In genomic region chr4:124983893-124984526, GRCm38 (mm10) we compare ENCODE assay signal across 11 mouse cellular contexts. TPM values are rescaled to one million over a fixed set of nuclear protein-coding genes. Genes with fewer than 3 reads are reported as not detected.
A peak's percentile ranks its signal among the peaks of the same experiment; 100 is the strongest.
DNase-seq lines count a peak whose midpoint lies in the region; ATAC-seq and TF ChIP-seq lines count a peak whose summit lies in the region.
"Had no signal": no experiment of that assay in that cellular context is flagged by ENCODE, and none has a peak within 500 bp of the region (broad histone marks: within the 10 kb centered on the region; RNA-seq: fewer than 3 reads in every experiment).

No protein-coding gene starts in this region.

- 20% methylated on average over 9 of the region's 9 CpGs for WGBS in forebrain, postnatal 0 days
- WGBS in forebrain, embryonic 15.5 days, result 16% methylated on average over 9 of the region's 9 CpGs
- WGBS in midbrain, postnatal 0 days, result 11% methylated on average over 9 of the region's 9 CpGs
- WGBS in midbrain, embryonic 15.5 days, result 16% methylated on average over 9 of the region's 9 CpGs
- 13% methylated on average over 9 of the region's 9 CpGs for WGBS in kidney, embryonic 16.5 days

- H3K36me3 ChIP-seq in forebrain, postnatal 0 days (ENCODE audit: insufficient read depth), result no peaks in the 10 kb centered on the region
- no peaks in the 10 kb centered on the region for H3K36me3 ChIP-seq in forebrain, embryonic 15.5 days
- H3K36me3 ChIP-seq in midbrain, postnatal 0 days (ENCODE audit: insufficient read depth, low read length), result no peaks in the 10 kb centered on the region
- H3K36me3 ChIP-seq in midbrain, embryonic 15.5 days (replicated peaks), result no peaks in the 10 kb centered on the region
- H3K36me3 ChIP-seq in kidney, embryonic 16.5 days (ENCODE audit: insufficient read depth, low read length), result no peaks in the 10 kb centered on the region
- H3K36me3 ChIP-seq: embryonic facial prominence, embryonic 15.5 days; heart, embryonic 13.5 days; midbrain, embryonic 12.5 days had no signal

- H3K9me3 ChIP-seq in forebrain, postnatal 0 days (ENCODE audit: low read length), result no peaks in the 10 kb centered on the region
- no peaks in the 10 kb centered on the region for H3K9me3 ChIP-seq in forebrain, embryonic 15.5 days
- H3K9me3 ChIP-seq in midbrain, postnatal 0 days (ENCODE audit: low read length), result no peaks in the 10 kb centered on the region
- no peaks in the 10 kb centered on the region for H3K9me3 ChIP-seq in midbrain, embryonic 15.5 days
- H3K9me3 ChIP-seq in kidney, embryonic 16.5 days (ENCODE audit: low read length), result no peaks in the 10 kb centered on the region
- H3K9me3 ChIP-seq: embryonic facial prominence, embryonic 15.5 days; heart, embryonic 13.5 days; midbrain, embryonic 12.5 days had no signal

- H3K27ac ChIP-seq in forebrain, postnatal 0 days (ENCODE audit: low read depth, low read length), result no peak overlapping the region
- H3K27ac ChIP-seq in forebrain, embryonic 15.5 days (replicated peaks), result no peak overlapping the region
- no peak overlapping the region for H3K27ac ChIP-seq in midbrain, postnatal 0 days (ENCODE audit: low read depth, low read length)
- no peak overlapping the region for H3K27ac ChIP-seq in midbrain, embryonic 15.5 days
- H3K27ac ChIP-seq in kidney, embryonic 16.5 days (ENCODE audit: low read length), result no peak overlapping the region
- H3K27ac ChIP-seq: embryonic facial prominence, embryonic 15.5 days; heart, embryonic 13.5 days; midbrain, embryonic 12.5 days had no signal

- no peak overlapping the region for H3K9ac ChIP-seq in forebrain, postnatal 0 days
- no peak overlapping the region for H3K9ac ChIP-seq in forebrain, embryonic 15.5 days (replicated peaks)
- H3K9ac ChIP-seq in midbrain, postnatal 0 days (replicated peaks; ENCODE audit: low read length, poor library complexity, severe bottlenecking), result no peak overlapping the region
- no peak overlapping the region for H3K9ac ChIP-seq in midbrain, embryonic 15.5 days
- H3K9ac ChIP-seq in kidney, embryonic 16.5 days (replicated peaks; ENCODE audit: low read length), result no peak overlapping the region
- H3K9ac ChIP-seq: embryonic facial prominence, embryonic 15.5 days; heart, embryonic 13.5 days; midbrain, embryonic 12.5 days had no signal

- peak; percentile 68 for ATAC-seq in forebrain, postnatal 0 days
- no peak for ATAC-seq in forebrain, embryonic 15.5 days (replicated peaks)
- ATAC-seq in midbrain, postnatal 0 days (ENCODE audit: low FRiP score), result peak; percentile 33; the same call in 1 of the 2 replicates
- no peak for ATAC-seq in midbrain, embryonic 15.5 days (replicated peaks)
- peak; percentile 73 for ATAC-seq in common myeloid progenitor, adult 5-6 weeks (replicated peaks; ENCODE audit: low read depth, poor library complexity, severe bottlenecking)
- ATAC-seq in kidney, embryonic 16.5 days (ENCODE audit: low FRiP score, low TSS enrichment), result no peak

- no peak overlapping the region for H3K4me3 ChIP-seq in forebrain, postnatal 0 days (ENCODE audit: low read depth, low read length)
- H3K4me3 ChIP-seq in forebrain, embryonic 15.5 days, result no peak overlapping the region
- no peak overlapping the region for H3K4me3 ChIP-seq in midbrain, postnatal 0 days (ENCODE audit: low read depth, low read length)
- H3K4me3 ChIP-seq in midbrain, embryonic 15.5 days, result no peak overlapping the region
- H3K4me3 ChIP-seq in kidney, embryonic 16.5 days (ENCODE audit: low read length), result no peak overlapping the region
- H3K4me3 ChIP-seq: embryonic facial prominence, embryonic 15.5 days; heart, embryonic 13.5 days; midbrain, embryonic 12.5 days had no signal

- H3K4me1 ChIP-seq in forebrain, postnatal 0 days (ENCODE audit: insufficient read depth), result no peaks in the 10 kb centered on the region; the same call in 1 of the 2 replicates
- H3K4me1 ChIP-seq in forebrain, embryonic 15.5 days, result peaks cover 17% of the 10 kb centered on the region
- H3K4me1 ChIP-seq in midbrain, postnatal 0 days (ENCODE audit: insufficient read depth, low read length), result no peaks in the 10 kb centered on the region
- peaks cover 34% of the 10 kb centered on the region for H3K4me1 ChIP-seq in midbrain, embryonic 15.5 days
- H3K4me1 ChIP-seq in kidney, embryonic 16.5 days (ENCODE audit: insufficient read depth, low read length), result peaks cover 34% of the 10 kb centered on the region

- H3K27me3 ChIP-seq in forebrain, postnatal 0 days (ENCODE audit: insufficient read depth, low read length), result peaks cover 55% of the 10 kb centered on the region
- peaks cover 51% of the 10 kb centered on the region for H3K27me3 ChIP-seq in forebrain, embryonic 15.5 days
- H3K27me3 ChIP-seq in midbrain, postnatal 0 days (ENCODE audit: insufficient read depth, low read length), result peaks cover 47% of the 10 kb centered on the region
- H3K27me3 ChIP-seq in midbrain, embryonic 15.5 days (replicated peaks), result peaks cover 60% of the 10 kb centered on the region
- peaks cover 68% of the 10 kb centered on the region for H3K27me3 ChIP-seq in kidney, embryonic 16.5 days (ENCODE audit: insufficient read depth, low read length)

- TF ChIP-seq CTCF in forebrain, postnatal 0 days (IDR thresholded peaks at IDR 0.05; ENCODE audit: low read depth), result peak; percentile 35; the same call in 1 of the 2 replicates
- peak; percentile 49 for TF ChIP-seq CTCF in midbrain, postnatal 0 days (IDR thresholded peaks at IDR 0.05)

- no peak overlapping the region for H3K4me2 ChIP-seq in forebrain, postnatal 0 days (ENCODE audit: low read depth)
- H3K4me2 ChIP-seq in forebrain, embryonic 15.5 days (replicated peaks), result no peak overlapping the region
- H3K4me2 ChIP-seq in midbrain, postnatal 0 days (ENCODE audit: low read depth, low read length, poor library complexity, severe bottlenecking), result no peak overlapping the region
- no peak overlapping the region for H3K4me2 ChIP-seq in midbrain, embryonic 15.5 days
- H3K4me2 ChIP-seq in kidney, embryonic 16.5 days (replicated peaks; ENCODE audit: low read depth, low read length), result no peak overlapping the region
- H3K4me2 ChIP-seq: embryonic facial prominence, embryonic 15.5 days; heart, embryonic 13.5 days; midbrain, embryonic 12.5 days had no signal

- no peak for DNase-seq in forebrain, postnatal 0 days
- DNase-seq in midbrain, postnatal 0 days (ENCODE audit: low spot score), result peak; percentile 60
- DNase-seq in thymus, postnatal 25 days, result peak; percentile 25
- DNase-seq in right cerebral cortex, postnatal 14 days, result no peak

RNA-seq across cellular contexts. Expression of gene Rspo1, which starts 2.2 kb away (rescaled TPM):
- 0.77 and 2.4 TPM in 2 replicates for total RNA-seq in forebrain, postnatal 0 days (2014; rRNA removed)
- 0.87 and 1.9 TPM in 2 replicates for polyA plus RNA-seq in forebrain, postnatal 0 days (2015; fragmentation: Nextera tagmentation; extraction: Ambion mirVana)
- 2.7 and 4.5 TPM in 2 replicates for polyA plus RNA-seq in forebrain, embryonic 15.5 days (2015; fragmentation: Nextera tagmentation; extraction: Ambion mirVana)
- 2.5 and 3.0 TPM in 2 replicates for total RNA-seq in midbrain, postnatal 0 days (2014; rRNA removed)
- 1.2 and 1.8 TPM in 2 replicates for polyA plus RNA-seq in midbrain, postnatal 0 days (2015; fragmentation: Nextera tagmentation; extraction: Ambion mirVana)
- 2.4 and 3.7 TPM in 2 replicates for polyA plus RNA-seq in midbrain, embryonic 15.5 days (2015; fragmentation: Nextera tagmentation; extraction: Ambion mirVana)
- 2.4 TPM in 1 of 2 replicates, not detected in the other for total RNA-seq in common myeloid progenitor, adult 5-6 weeks (2017)
- polyA plus RNA-seq in kidney, embryonic 16.5 days (2015; fragmentation: Nextera tagmentation; extraction: Ambion mirVana), result 25.1 and 31.1 TPM in 2 replicates

RNA-seq across cellular contexts. Expression of gene Gnl2, which starts 32.4 kb away (rescaled TPM):
- 63.7 and 68.5 TPM in 2 replicates for total RNA-seq in forebrain, postnatal 0 days (2014; rRNA removed)
- polyA plus RNA-seq in forebrain, postnatal 0 days (2015; fragmentation: Nextera tagmentation; extraction: Ambion mirVana), result 82.3 and 84.0 TPM in 2 replicates
- polyA plus RNA-seq in forebrain, embryonic 15.5 days (2015; fragmentation: Nextera tagmentation; extraction: Ambion mirVana), result 93.6 and 95.8 TPM in 2 replicates
- 51.8 and 57.3 TPM in 2 replicates for total RNA-seq in midbrain, postnatal 0 days (2014; rRNA removed)
- 72.5 and 77.5 TPM in 2 replicates for polyA plus RNA-seq in midbrain, postnatal 0 days (2015; fragmentation: Nextera tagmentation; extraction: Ambion mirVana)
- 96.9 and 104 TPM in 2 replicates for polyA plus RNA-seq in midbrain, embryonic 15.5 days (2015; fragmentation: Nextera tagmentation; extraction: Ambion mirVana)
- total RNA-seq in common myeloid progenitor, adult 5-6 weeks (2017), result 182 and 228 TPM in 2 replicates
- polyA plus RNA-seq in kidney, embryonic 16.5 days (2015; fragmentation: Nextera tagmentation; extraction: Ambion mirVana), result 80.7 and 82.7 TPM in 2 replicates

RNA-seq across cellular contexts. Expression of gene Cdca8, which starts 44.9 kb away (rescaled TPM):
- total RNA-seq in forebrain, postnatal 0 days (2014; rRNA removed), result 7.3 and 10.1 TPM in 2 replicates
- polyA plus RNA-seq in forebrain, postnatal 0 days (2015; fragmentation: Nextera tagmentation; extraction: Ambion mirVana), result 16.8 and 21.2 TPM in 2 replicates
- 81.4 and 87.0 TPM in 2 replicates for polyA plus RNA-seq in forebrain, embryonic 15.5 days (2015; fragmentation: Nextera tagmentation; extraction: Ambion mirVana)
- total RNA-seq in midbrain, postnatal 0 days (2014; rRNA removed), result 3.0 and 6.3 TPM in 2 replicates
- polyA plus RNA-seq in midbrain, postnatal 0 days (2015; fragmentation: Nextera tagmentation; extraction: Ambion mirVana), result 10.3 and 14.8 TPM in 2 replicates
- polyA plus RNA-seq in midbrain, embryonic 15.5 days (2015; fragmentation: Nextera tagmentation; extraction: Ambion mirVana), result 24.8 and 30.6 TPM in 2 replicates
- 108 and 117 TPM in 2 replicates for total RNA-seq in common myeloid progenitor, adult 5-6 weeks (2017)
- 149 and 164 TPM in 2 replicates for polyA plus RNA-seq in kidney, embryonic 16.5 days (2015; fragmentation: Nextera tagmentation; extraction: Ambion mirVana)

RNA-seq across cellular contexts. Expression of gene 9930104L06Rik, which starts 47.2 kb away (rescaled TPM):
- 12.4 and 36.1 TPM in 2 replicates for total RNA-seq in forebrain, postnatal 0 days (2014; rRNA removed)
- 6.0 and 8.7 TPM in 2 replicates for polyA plus RNA-seq in forebrain, postnatal 0 days (2015; fragmentation: Nextera tagmentation; extraction: Ambion mirVana)
- 16.2 and 20.0 TPM in 2 replicates for polyA plus RNA-seq in forebrain, embryonic 15.5 days (2015; fragmentation: Nextera tagmentation; extraction: Ambion mirVana)
- 15.6 and 21.7 TPM in 2 replicates for total RNA-seq in midbrain, postnatal 0 days (2014; rRNA removed)
- 8.9 and 9.3 TPM in 2 replicates for polyA plus RNA-seq in midbrain, postnatal 0 days (2015; fragmentation: Nextera tagmentation; extraction: Ambion mirVana)
- 14.3 and 16.9 TPM in 2 replicates for polyA plus RNA-seq in midbrain, embryonic 15.5 days (2015; fragmentation: Nextera tagmentation; extraction: Ambion mirVana)
- 12.0 and 14.3 TPM in 2 replicates for total RNA-seq in common myeloid progenitor, adult 5-6 weeks (2017)
- polyA plus RNA-seq in kidney, embryonic 16.5 days (2015; fragmentation: Nextera tagmentation; extraction: Ambion mirVana), result 12.7 and 13.8 TPM in 2 replicates

Comparison
In these comparisons a context has a peak if more than half of its experiments do, and no peak if none do; other contexts are left out.
1. ATAC-seq: peak in forebrain, postnatal 0 days (single experiment), midbrain, postnatal 0 days (single experiment) and common myeloid progenitor, adult 5-6 weeks (single experiment); none in forebrain, embryonic 15.5 days (single experiment), midbrain, embryonic 15.5 days (single experiment) and kidney, embryonic 16.5 days (single experiment).
2. DNase-seq: peak in midbrain, postnatal 0 days (single experiment) and thymus, postnatal 25 days (single experiment); none in forebrain, postnatal 0 days (single experiment) and right cerebral cortex, postnatal 14 days (single experiment).